Mouse (Mus musculus) ovary, postnatal 10 days (tissue): Measurements from ENCODE around the gene Il13.

Experiments
- DNase-seq: peaks from one replicate; pipeline ENCODE4 v3.0.0; 2022; ENCODE audit warnings: low spot score

Gene Il13

DNA sequence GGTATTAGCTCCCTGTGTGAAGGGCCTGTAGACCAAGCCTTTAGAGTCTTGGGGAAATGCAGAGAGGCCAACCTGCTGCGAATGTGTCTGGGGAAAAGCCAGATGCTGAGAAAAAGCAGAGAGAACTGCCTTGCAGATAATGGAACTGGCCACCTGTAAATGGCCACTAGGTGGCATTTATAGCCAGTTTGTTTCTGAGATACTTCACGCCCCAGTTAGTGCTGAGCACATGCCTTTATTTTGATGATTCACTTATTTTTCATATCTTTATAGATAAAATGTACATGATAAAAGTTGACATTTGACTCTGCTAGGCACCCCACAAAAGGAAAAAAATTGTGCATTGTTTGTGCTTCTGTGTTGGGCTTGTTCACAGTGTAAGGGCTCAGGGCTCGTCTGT lies 49.7 kb downstream of the Il13 start:
- no peak for DNase-seq

DNA sequence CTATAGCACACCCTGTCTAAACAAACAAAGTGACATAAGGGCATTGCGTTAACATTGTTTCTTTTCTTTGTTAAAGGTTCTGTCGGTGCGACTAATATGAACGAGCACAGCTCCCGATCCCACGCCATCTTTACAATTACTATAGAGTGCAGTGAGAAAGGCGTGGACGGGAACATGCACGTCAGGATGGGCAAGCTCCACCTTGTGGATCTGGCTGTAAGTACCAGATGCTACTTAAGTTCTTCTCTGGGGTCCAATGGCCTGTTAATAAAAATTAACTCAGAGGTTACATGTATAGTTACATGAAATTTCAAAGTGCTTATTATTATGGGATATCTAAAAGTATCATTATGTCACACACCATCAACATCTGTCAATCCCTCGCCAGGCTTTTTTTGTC lies 51.4 kb downstream of the Il13 start:
- DNase-seq = no peak
